Mouse (Mus musculus) brain, embryonic 14.5 days (tissue): ENCODE results near the gene Gm39115.

Experiments used
- CTCF ChIP-seq: fragments of 200-500 bp; IDR thresholded peaks from 2 replicates; pipeline ENCODE4 v1.5.1; 2012; ENCODE audit warnings: inconsistent platforms, mild to moderate bottlenecking, moderate library complexity, borderline replicate concordance; ENCODE audit not compliant: insufficient read depth, insufficient read length; ENCODE audit errors: extremely low read depth
- POLR2A ChIP-seq: fragments of 200-500 bp; IDR thresholded peaks from 2 replicates; pipeline ENCODE4 v1.6.1; 2012; ENCODE audit warnings: mild to moderate bottlenecking, inconsistent platforms, borderline replicate concordance; ENCODE audit not compliant: poor library complexity, insufficient read depth, insufficient read length, severe bottlenecking; ENCODE audit errors: extremely low read depth

GRCm38 (mm10) chr7:142091848-142092247 lies 44.0 kb downstream of the Gm39115 start:
- TF ChIP-seq CTCF (no peak), POLR2A (no peak)
